Mouse (Mus musculus) macrophage (primary cell): Measurements from ENCODE around the gene Tmem164. TPM values are rescaled to one million over a fixed set of nuclear protein-coding genes. Genes with fewer than 3 reads are reported as not detected.
"Not testable (repeated sequence)": the region's sequence is repeated elsewhere in the genome, so short reads cannot be mapped to it uniquely, and the experiment has no call there.

ENCODE experiments used
- H3K27ac ChIP-seq: fragments of 350-480 bp; formaldehyde crosslinking; 2 replicates; pipeline ENCODE4 v1.9.0; 2021
- H3K36me3 ChIP-seq: fragments of 350-480 bp; formaldehyde crosslinking; 2 replicates; pipeline ENCODE4 v1.9.0; 2021; ENCODE audit errors: inconsistent target
- H3K4me3 ChIP-seq: fragments of 350-480 bp; formaldehyde crosslinking; 2 replicates; pipeline ENCODE4 v1.9.0; 2021; ENCODE audit errors: inconsistent target
- H3K79me2 ChIP-seq: fragments of 350-480 bp; formaldehyde crosslinking; 2 replicates; pipeline ENCODE4 v1.9.0; 2021; ENCODE audit errors: inconsistent target
- WGBS: methylation state at CpG from one replicate; pipeline ENCODE4 v1.1.7; 2026; ENCODE audit warnings: inconsistent platforms; ENCODE audit not compliant: missing documents; 5-methylcytosine and 5-hydroxymethylcytosine counted together
- polyA plus RNA-seq: library from polyadenylated mRNA; stranded (reverse); fragments of 250-400 nt; gene quantifications from 3 replicates; pipeline ENCODE4 v1.2.4, GENCODE M21; 2018; ENCODE audit warnings: inconsistent platforms
- total RNA-seq, 78 experiments: library from RNA; depleted of rRNA; stranded (reverse); fragments of 250-400 nt; gene quantifications; 1 replicate in 9 of 78; 2 replicates in 24 of 78; 3 replicates in 43 of 78; 4 replicates in 2 of 78; pipeline ENCODE4 v1.2.4; 2018; ENCODE audit warnings: inconsistent platforms in 56 of 78

Tmem164 gene
- 100 to 1,000 TPM in 25 of 26 experiments, 10 to 100 TPM in 1; 96.0 to 161 (median 141) TPM for total RNA-seq (2018; cell fraction: chromatin; rRNA removed)
- total RNA-seq (2018; cell fraction: cytosol; rRNA removed) = 100 to 1,000 TPM in 1 of 26 experiments, 10 to 100 TPM in 25; 59.6 to 105 (median 79.5) TPM
- total RNA-seq (2018; cell fraction: nucleus; rRNA removed) = 100 to 1,000 TPM in 24 of 26 experiments, 10 to 100 TPM in 2; 92.3 to 175 (median 142) TPM
- polyA plus RNA-seq = 47.1 to 61.4 TPM (median 59.5 TPM) in 3 replicates

GRCm38 (mm10) chrX:142681056-142681615, at the start of gene Tmem164:
Tmem164 (plus strand) TSS chrX:142681406.
- WGBS = 10% methylated on average over 12 of the region's 38 CpGs
- peaks cover 38% of the 10 kb centered on the region for H3K79me2 ChIP-seq

GRCm38 (mm10) chrX:142632990-142633389, 48.2 kb upstream of the Tmem164 start:
- WGBS = no CpG with 5 or more reads among the region's 19 CpGs
- H3K4me3 ChIP-seq, H3K27ac ChIP-seq, H3K79me2 ChIP-seq, H3K36me3 ChIP-seq: not testable (repeated sequence)

More at GRCm38 (mm10) chrX:142681056-142681615, at the start of gene Tmem164:
- peak within 1 kb of the TSS; percentile 55 for H3K4me3 ChIP-seq
- H3K27ac ChIP-seq = peak within 1 kb of the TSS; percentile 79
- H3K36me3 ChIP-seq = no peaks in the 10 kb centered on the region

- no peaks in the 10 kb centered on the region for H3K36me3 ChIP-seq
- WGBS = no CpG with 5 or more reads among the region's 1 CpGs
- H3K27ac ChIP-seq = no peak overlapping the region
- H3K4me3 ChIP-seq = no peak overlapping the region
- no peaks in the 10 kb centered on the region for H3K79me2 ChIP-seq
Measured at GRCm38 (mm10) chrX:142647202-142647601, 34.0 kb upstream of the Tmem164 start.

GRCm38 (mm10) chrX:142650117-142650764, 31.0 kb upstream of the Tmem164 start:
- H3K4me3 ChIP-seq = no peak overlapping the region
- H3K79me2 ChIP-seq = no peaks in the 10 kb centered on the region
- no peak overlapping the region for H3K27ac ChIP-seq
- H3K36me3 ChIP-seq = no peaks in the 10 kb centered on the region
- WGBS = 71% methylated on average over 6 of the region's 6 CpGs

- WGBS = 74% methylated on average over 3 of the region's 4 CpGs
- Histone ChIP-seq H3K4me3 (no peak overlapping the region), H3K36me3 (no peaks in the 10 kb centered on the region), H3K79me2 (no peaks in the 10 kb centered on the region), H3K27ac (no peak overlapping the region)
Measured at GRCm38 (mm10) chrX:142664704-142665422, 16.3 kb upstream of the Tmem164 start.

- H3K36me3 ChIP-seq = no peaks in the 10 kb centered on the region
- no peak overlapping the region for H3K4me3 ChIP-seq
- H3K27ac ChIP-seq = no peak overlapping the region
- H3K79me2 ChIP-seq = no peaks in the 10 kb centered on the region
Measured at GRCm38 (mm10) chrX:142665423-142665805, 15.8 kb upstream of the Tmem164 start.

- 80% methylated on average over 9 of the region's 9 CpGs for WGBS
- H3K27ac ChIP-seq = no peak overlapping the region
- no peak overlapping the region for H3K4me3 ChIP-seq
- no peaks in the 10 kb centered on the region for H3K79me2 ChIP-seq
- H3K36me3 ChIP-seq = no peaks in the 10 kb centered on the region
Measured at GRCm38 (mm10) chrX:142669312-142670091, 11.7 kb upstream of the Tmem164 start.

- 67% methylated on average over 2 of the region's 3 CpGs for WGBS
- no peaks in the 10 kb centered on the region for H3K79me2 ChIP-seq
- no peak overlapping the region for H3K27ac ChIP-seq
- H3K4me3 ChIP-seq = no peak overlapping the region
- no peaks in the 10 kb centered on the region for H3K36me3 ChIP-seq
Measured at GRCm38 (mm10) chrX:142670121-142670520, 11.1 kb upstream of the Tmem164 start.

GRCm38 (mm10) chrX:142671141-142671540, 10.1 kb upstream of the Tmem164 start:
- Histone ChIP-seq H3K4me3 (no peak overlapping the region), H3K27ac (no peak overlapping the region), H3K79me2 (no peaks in the 10 kb centered on the region), H3K36me3 (no peaks in the 10 kb centered on the region)
- WGBS = 100% methylated on average over 1 of the region's 1 CpGs

GRCm38 (mm10) chrX:142672701-142673100, 8.5 kb upstream of the Tmem164 start:
- H3K79me2 ChIP-seq = no peaks in the 10 kb centered on the region
- H3K4me3 ChIP-seq = no peak overlapping the region
- H3K27ac ChIP-seq = no peak overlapping the region
- no peaks in the 10 kb centered on the region for H3K36me3 ChIP-seq
- WGBS = 90% methylated on average over 1 of the region's 1 CpGs

GRCm38 (mm10) chrX:142677193-142677592, 4.0 kb upstream of the Tmem164 start:
- 78% methylated on average over 2 of the region's 3 CpGs for WGBS
- Histone ChIP-seq H3K36me3 (no peaks in the 10 kb centered on the region), H3K27ac (no peak overlapping the region)

GRCm38 (mm10) chrX:142678499-142679474, 2.4 kb upstream of the Tmem164 start:
- no peak overlapping the region for H3K27ac ChIP-seq
- WGBS = 77% methylated on average over 10 of the region's 13 CpGs

More at GRCm38 (mm10) chrX:142677193-142677592, 4.0 kb upstream of the Tmem164 start:
- H3K4me3 ChIP-seq = no peak overlapping the region
- peaks cover 3% of the 10 kb centered on the region; the same call in 1 of the 2 replicates for H3K79me2 ChIP-seq

GRCm38 (mm10) chrX:142679502-142680250, 1.5 kb upstream of the Tmem164 start:
- Histone ChIP-seq H3K27ac (peak overlapping the region; percentile 79), H3K4me3 (peak overlapping the region; percentile 28), H3K36me3 (no peaks in the 10 kb centered on the region), H3K79me2 (peaks cover 24% of the 10 kb centered on the region)
- 43% methylated on average over 11 of the region's 11 CpGs for WGBS

More at GRCm38 (mm10) chrX:142678499-142679474, 2.4 kb upstream of the Tmem164 start:
- H3K4me3 ChIP-seq = no peak overlapping the region
- H3K36me3 ChIP-seq = no peaks in the 10 kb centered on the region
- H3K79me2 ChIP-seq = peaks cover 15% of the 10 kb centered on the region
